Mouse (Mus musculus): ENCODE measurements around the gene Btnl6.
"Not testable (repeated sequence)": the region's sequence is repeated elsewhere in the genome, so short reads cannot be mapped to it uniquely, and the experiment has no call there.

The Btnl6 gene

GRCm38 (mm10) chr17:34517795-34518194, 643 bp upstream of the Btnl6 start:
- TF ChIP-seq GATA4 (IDR thresholded peaks at IDR 0.05; ENCODE audit: insufficient replicate concordance, low read length): no peak

DNA sequence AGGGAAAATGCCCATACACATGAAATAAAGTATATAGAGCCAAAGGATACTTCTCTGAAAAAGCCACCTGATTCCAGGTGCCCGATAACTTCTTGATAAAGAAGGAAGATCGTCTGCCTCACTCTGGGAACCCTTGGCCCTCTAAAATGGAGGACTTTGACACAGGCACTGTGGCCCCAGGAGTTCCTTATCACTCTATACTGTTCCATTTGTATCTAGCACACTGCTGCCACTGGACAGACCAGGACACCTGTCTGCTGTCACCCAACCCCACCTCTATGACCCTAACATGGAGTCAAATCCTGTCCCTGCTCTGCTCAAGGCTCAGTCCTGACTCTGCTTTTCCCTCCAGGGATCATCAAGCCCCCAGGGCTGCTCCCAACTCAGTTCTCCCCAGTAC, 638 bp downstream of the Btnl6 start:
- no peak for TF ChIP-seq GATA4 (IDR thresholded peaks at IDR 0.05; ENCODE audit: insufficient replicate concordance, low read length)

DNA sequence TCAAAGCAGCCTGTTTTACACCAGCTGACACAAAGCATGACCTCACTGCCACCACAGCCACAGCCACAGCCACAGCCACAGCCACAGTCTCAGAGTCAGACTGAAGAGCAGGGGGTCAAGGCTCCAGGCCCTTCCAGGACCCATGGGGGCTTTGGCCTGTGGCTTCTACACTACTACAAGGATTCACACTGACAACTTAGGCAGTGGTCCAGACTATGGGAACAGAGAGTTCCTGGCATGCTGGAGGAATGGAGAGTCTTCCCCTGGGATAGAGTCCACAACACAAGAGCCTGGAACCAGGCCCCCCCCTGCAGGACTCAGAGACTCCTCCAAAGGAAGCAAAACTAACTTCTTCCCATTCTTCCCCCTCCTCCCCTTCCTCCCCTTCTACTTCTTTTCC, 9.6 kb downstream of the Btnl6 start:
- no peak for TF ChIP-seq GATA4 (IDR thresholded peaks at IDR 0.05; ENCODE audit: insufficient replicate concordance, low read length)

DNA sequence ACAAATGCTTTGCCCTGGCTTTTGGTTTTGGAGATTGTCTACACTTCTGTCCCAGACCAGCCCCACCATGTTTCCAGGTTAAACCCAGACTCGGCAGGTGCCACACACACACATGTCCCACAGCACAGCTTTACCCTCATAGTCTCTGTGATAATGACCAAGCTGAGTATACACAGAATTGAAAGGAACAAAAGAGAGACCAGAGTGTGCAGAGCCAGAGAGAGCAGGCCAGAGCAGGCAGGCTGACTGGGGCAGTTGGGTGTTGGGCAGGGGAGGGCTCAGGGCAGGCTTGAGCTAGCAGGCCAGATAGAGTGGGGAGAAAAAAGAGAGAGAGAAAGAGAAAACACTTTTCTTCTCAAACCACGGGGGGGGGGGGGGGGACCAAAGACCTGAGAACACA, 20.6 kb downstream of the Btnl6 start:
- TF ChIP-seq GATA4 (IDR thresholded peaks at IDR 0.05; ENCODE audit: insufficient replicate concordance, low read length): no peak

DNA sequence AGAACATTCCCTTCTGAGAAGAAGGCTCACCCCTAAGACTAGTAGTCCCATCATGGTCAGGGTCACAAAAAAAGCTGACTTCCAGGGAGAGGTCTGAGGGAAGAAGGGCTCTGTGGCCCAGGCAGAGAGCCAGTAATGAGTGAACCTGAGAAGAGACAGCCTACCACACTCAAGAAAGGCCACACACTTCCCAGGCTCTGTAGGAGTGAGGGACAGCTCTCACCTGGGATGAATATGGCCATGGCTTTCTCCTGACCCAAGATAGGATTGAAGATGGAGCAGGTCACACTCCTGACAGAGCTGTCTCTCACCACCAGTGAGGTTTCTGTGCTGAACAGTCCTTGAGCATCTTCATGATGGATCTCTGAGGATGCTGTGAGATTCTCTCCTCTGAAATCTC, 24.4 kb downstream of the Btnl6 start:
- no peak for TF ChIP-seq GATA4 (IDR thresholded peaks at IDR 0.05; ENCODE audit: insufficient replicate concordance, low read length)

DNA sequence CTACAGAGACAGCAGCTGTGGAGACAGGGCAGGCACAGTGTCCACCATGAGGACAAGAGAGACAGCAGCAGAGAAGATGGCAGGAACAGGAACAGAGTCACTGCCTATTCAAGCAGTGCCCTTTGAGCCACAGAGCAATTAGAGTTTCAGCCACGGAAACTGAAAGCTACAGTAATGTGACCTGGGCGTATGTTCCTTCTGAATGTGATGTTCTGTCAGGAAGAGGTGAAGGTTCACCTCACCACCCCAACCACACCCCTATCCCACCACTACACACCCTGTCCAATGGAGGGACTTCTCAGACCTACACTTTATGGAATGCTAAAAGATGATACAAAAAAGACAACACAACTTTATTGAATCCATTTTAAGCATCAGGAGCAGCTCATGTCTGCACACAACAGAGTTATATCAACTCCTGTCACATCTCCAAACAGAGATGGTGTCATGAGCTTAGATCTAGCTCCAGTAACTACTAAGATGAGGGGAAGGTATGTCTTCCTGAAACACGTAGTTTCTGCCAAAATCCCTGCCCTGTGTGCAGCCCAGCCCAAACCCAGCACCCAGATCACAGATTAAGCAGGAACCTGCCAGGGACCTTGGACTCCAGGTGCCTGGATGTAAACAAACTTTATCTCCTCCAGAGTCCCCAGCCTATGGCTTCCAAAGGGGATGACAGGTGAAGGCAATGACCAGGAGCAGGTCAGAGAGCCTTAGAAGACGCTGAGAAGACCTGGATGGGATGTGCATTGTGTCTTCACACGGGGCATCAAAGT, 39.7 kb downstream of the Btnl6 start, which contains the start of gene Btnl4:
Btnl4 (minus strand) TSS at position 81 of the 776 bp plus-strand sequence.
- TF ChIP-seq GATA4 (IDR thresholded peaks at IDR 0.05; ENCODE audit: insufficient replicate concordance, low read length): not testable (repeated sequence)

GRCm38 (mm10) chr17:34476427-34476826, 40.7 kb downstream of the Btnl6 start:
- no peak for TF ChIP-seq GATA4 (IDR thresholded peaks at IDR 0.05; ENCODE audit: insufficient replicate concordance, low read length)

GRCm38 (mm10) chr17:34475060-34475459, 42.1 kb downstream of the Btnl6 start:
- TF ChIP-seq GATA4 (IDR thresholded peaks at IDR 0.05; ENCODE audit: insufficient replicate concordance, low read length): no peak

- no peak for TF ChIP-seq GATA4 (IDR thresholded peaks at IDR 0.05; ENCODE audit: insufficient replicate concordance, low read length)
Observed at GRCm38 (mm10) chr17:34470491-34470890, 46.7 kb downstream of the Btnl6 start.

DNA sequence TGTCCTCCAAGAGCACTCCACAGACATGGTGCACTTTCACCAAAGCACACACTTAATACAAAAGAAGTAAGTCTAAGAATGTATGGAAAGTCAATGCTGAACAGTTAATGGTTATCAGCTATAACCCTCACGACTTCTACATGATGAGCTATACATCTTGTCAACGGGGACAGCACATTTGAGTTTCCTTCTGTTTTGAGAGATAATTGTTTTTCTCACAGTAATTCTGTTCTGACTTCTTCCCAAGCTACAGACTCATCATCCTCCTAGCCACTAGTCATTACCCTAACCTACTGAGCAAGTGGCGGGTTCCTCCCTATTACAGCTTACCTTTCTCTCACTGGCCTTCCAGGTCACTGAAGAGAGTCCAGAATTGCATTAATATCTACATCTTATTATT, 57.9 kb downstream of the Btnl6 start:
- TF ChIP-seq GATA4 (IDR thresholded peaks at IDR 0.05; ENCODE audit: insufficient replicate concordance, low read length): no peak

Data from liver, adult (tissue).